Mouse (Mus musculus) kidney, postnatal 0 days (tissue): ENCODE results near the gene Dnajb12. TPM values are rescaled to one million over a fixed set of nuclear protein-coding genes. Genes with fewer than 3 reads are reported as not detected.
A peak's percentile ranks its signal among the peaks of the same experiment; 100 is the strongest.

Source experiments
- ATAC-seq: fragments of 200-750 bp; cut with Nextera tagmentation; replicated peaks from 2 replicates; pipeline ENCODE4 v1.8.0; 2017; ENCODE audit warnings: low read depth, moderate number of reproducible peaks, moderate TSS enrichment, moderate library complexity; ENCODE audit not compliant: low FRiP score
- DNase-seq: peaks from one replicate; pipeline ENCODE4 v3.0.0-alpha.2; 2016; ENCODE audit warnings: low spot score
- H3K27ac ChIP-seq: fragments of 300-500 bp; sonication (generic); 2 replicates; pipeline ENCODE4 v1.5.1; 2014; ENCODE audit warnings: mild to moderate bottlenecking
- H3K27me3 ChIP-seq: fragments of 300-500 bp; sonication (generic); 2 replicates; pipeline ENCODE4 v1.6.1; 2014; ENCODE audit warnings: low read length, mixed read lengths; ENCODE audit not compliant: insufficient read depth
- H3K36me3 ChIP-seq: fragments of 300-500 bp; sonication (generic); 2 replicates; pipeline ENCODE4 v1.6.1; 2014; ENCODE audit warnings: low read length, mixed read lengths; ENCODE audit not compliant: insufficient read depth
- H3K4me1 ChIP-seq: fragments of 300-500 bp; sonication (generic); replicated peaks from 2 replicates; pipeline ENCODE4 v1.6.1; 2014; ENCODE audit warnings: antibody characterized with exemption, low read length, mixed read lengths; ENCODE audit not compliant: insufficient read depth
- H3K4me2 ChIP-seq: fragments of 300-500 bp; sonication (generic); 2 replicates; pipeline ENCODE4 v1.6.1; 2014; ENCODE audit warnings: mild to moderate bottlenecking, low read length, moderate library complexity, mixed read lengths
- H3K4me3 ChIP-seq: fragments of 300-500 bp; sonication (generic); replicated peaks from 2 replicates; pipeline ENCODE4 v1.5.1; 2014; ENCODE audit warnings: low read depth, low read length
- H3K9ac ChIP-seq: fragments of 300-500 bp; sonication (generic); 2 replicates; pipeline ENCODE4 v1.6.1; 2014; ENCODE audit warnings: low read depth, low read length
- H3K9me3 ChIP-seq: fragments of 300-500 bp; sonication (generic); replicated peaks from 2 replicates; pipeline ENCODE4 v1.6.1; 2016; ENCODE audit warnings: low read length, inconsistent platforms, mixed read lengths
- CTCF ChIP-seq: IDR thresholded peaks from 2 replicates; pipeline ENCODE4 v1.5.1; 2016; ENCODE audit warnings: antibody characterized with exemption, low read depth, mild to moderate bottlenecking, moderate library complexity
- WGBS: fragments of 180-500 bp; shearing (Covaris S2); extraction: QIAGEN DNeasy Blood & Tissue Kit; methylation state at CpG from one replicate; pipeline ENCODE4 v1.1.7; 2014; 5-methylcytosine and 5-hydroxymethylcytosine counted together
- polyA plus RNA-seq: library from polyadenylated mRNA; unstranded; fragments of >200 nt; fragmentation: Nextera tagmentation; extraction: Ambion mirVana; gene quantifications from 2 replicates; pipeline ENCODE4 v1.2.1, GENCODE M21; 2015

Gene Dnajb12
- polyA plus RNA-seq, 1 experiment from 2014 or later = 27.9 TPM

GRCm38 (mm10) chr10:59877421-59878117 is 1.8 kb upstream of the Dnajb12 start:
- ATAC-seq (no peak), DNase-seq (no peak)
- Histone ChIP-seq H3K4me1 (peaks cover 13% of the 10 kb centered on the region), H3K9me3 (no peaks in the 10 kb centered on the region), H3K27ac (no peak overlapping the region), H3K36me3 (no peaks in the 10 kb centered on the region), H3K27me3 (no peaks in the 10 kb centered on the region), H3K9ac (no peak overlapping the region), H3K4me2 (no peak overlapping the region), H3K4me3 (no peak overlapping the region)
- 71% methylated on average over 15 of the region's 15 CpGs for WGBS
- no peak for TF ChIP-seq CTCF

GRCm38 (mm10) chr10:59878823-59879222 is 533 bp upstream of the Dnajb12 start:
- H3K4me1 ChIP-seq = peaks cover 13% of the 10 kb centered on the region
- DNase-seq (peak; percentile 89), ATAC-seq (no peak)
- H3K36me3 ChIP-seq = no peaks in the 10 kb centered on the region
- H3K4me2 ChIP-seq = peak overlapping the region; percentile 89
- 10% methylated on average over 5 of the region's 5 CpGs for WGBS
- no peaks in the 10 kb centered on the region for H3K27me3 ChIP-seq
- H3K9me3 ChIP-seq = no peaks in the 10 kb centered on the region
- H3K4me3 ChIP-seq = peak overlapping the region; percentile 92
- H3K9ac ChIP-seq = peak overlapping the region; percentile 97; the same call in 1 of the 2 replicates
- no peak for TF ChIP-seq CTCF
- peak overlapping the region; percentile 100 for H3K27ac ChIP-seq

GRCm38 (mm10) chr10:59880029-59880386 is 652 bp downstream of the Dnajb12 start:
- Histone ChIP-seq H3K4me2 (peak overlapping the region; percentile 89), H3K9me3 (no peaks in the 10 kb centered on the region), H3K9ac (peak overlapping the region; percentile 97), H3K36me3 (no peaks in the 10 kb centered on the region), H3K4me1 (peaks cover 13% of the 10 kb centered on the region), H3K27me3 (no peaks in the 10 kb centered on the region), H3K4me3 (peak overlapping the region; percentile 92), H3K27ac (peak overlapping the region; percentile 100)
- WGBS = under 1% methylated on average over 13 of the region's 13 CpGs
- DNase-seq (peak; percentile 84), ATAC-seq (peak; percentile 40)
- no peak for TF ChIP-seq CTCF

DNA sequence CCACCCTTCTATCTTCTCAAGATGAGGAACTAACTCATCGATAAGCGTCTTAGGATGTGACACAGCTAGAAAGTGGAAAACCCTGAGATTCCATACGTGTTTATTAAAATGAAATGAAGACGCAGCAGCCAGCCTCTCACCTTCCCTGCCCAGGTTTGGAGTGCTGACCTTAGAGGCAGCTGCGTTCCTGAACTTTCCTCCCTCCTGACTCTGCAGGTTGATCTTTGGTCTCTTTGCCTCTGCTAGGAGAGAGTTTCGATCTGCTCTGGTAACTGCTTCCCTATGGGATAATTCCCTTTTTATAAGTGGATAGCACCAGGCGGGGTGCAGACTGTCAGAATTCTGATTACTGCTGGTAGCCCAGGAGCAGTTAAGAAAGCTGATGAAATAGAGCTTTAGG is 1.5 kb downstream of the Dnajb12 start:
- ATAC-seq (no peak), DNase-seq (no peak)
- H3K4me3 ChIP-seq = peak overlapping the region; percentile 92
- 0 out of 2 replicates have a peak, but pooled peaks cover 4% of the 10 kb centered on the region for H3K36me3 ChIP-seq
- TF ChIP-seq CTCF = no peak
- H3K27me3 ChIP-seq = no peaks in the 10 kb centered on the region
- no peaks in the 10 kb centered on the region for H3K9me3 ChIP-seq
- H3K9ac ChIP-seq = peak overlapping the region; percentile 97; the same call in 1 of the 2 replicates
- H3K27ac ChIP-seq = 0 out of 2 replicates have a peak overlapping the region, but pooled peaks have one; percentile 100
- 85% methylated on average over 7 of the region's 7 CpGs for WGBS
- peaks cover 13% of the 10 kb centered on the region for H3K4me1 ChIP-seq
- peak overlapping the region; percentile 89 for H3K4me2 ChIP-seq

DNA sequence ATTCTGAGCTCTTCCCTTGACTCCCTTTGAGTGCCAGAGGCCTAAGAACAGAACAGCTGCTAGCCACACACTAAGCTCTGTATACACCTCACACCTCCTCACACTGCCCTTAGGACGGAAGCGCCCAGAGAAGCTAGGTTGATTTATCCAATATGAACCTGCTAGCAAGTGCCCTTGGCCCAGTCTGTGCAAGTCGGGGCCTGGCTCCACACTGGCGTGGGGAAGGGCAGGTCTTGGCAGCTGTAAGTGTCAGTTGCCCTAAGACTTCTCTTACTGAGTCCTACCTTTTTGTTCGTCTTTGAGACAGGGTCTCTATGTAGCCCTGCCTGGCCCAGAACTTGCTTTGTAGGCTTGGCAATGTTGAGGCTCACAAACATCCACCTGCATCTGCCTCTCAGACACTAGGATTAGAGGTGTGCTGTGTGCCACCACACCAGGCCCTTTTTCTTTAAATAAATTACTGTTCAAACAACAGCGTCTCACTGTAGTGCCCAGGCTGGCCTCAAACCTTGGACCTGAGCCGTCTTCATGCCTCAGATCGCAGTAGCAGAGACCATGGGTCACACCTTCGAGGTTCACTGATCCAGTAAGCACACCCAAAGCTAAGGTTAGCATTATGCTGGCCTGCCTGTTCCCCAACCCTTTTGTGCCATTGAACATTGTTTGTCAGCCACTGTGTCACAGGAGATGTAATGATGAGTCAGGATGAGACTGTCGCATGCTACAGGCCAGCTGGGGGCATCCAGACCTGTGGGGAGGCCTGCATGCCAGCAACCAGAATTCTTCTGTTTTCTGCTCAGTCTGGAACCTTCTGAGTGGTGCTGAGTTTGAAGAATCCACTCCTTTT is 5.2 kb downstream of the Dnajb12 start:
- 0 out of 2 replicates have a peak, but pooled peaks have one; percentile 4 for ATAC-seq
- Histone ChIP-seq H3K4me3 (no peak overlapping the region), H3K36me3 (0 out of 2 replicates have a peak, but pooled peaks cover 4% of the 10 kb centered on the region), H3K9me3 (no peaks in the 10 kb centered on the region), H3K27me3 (no peaks in the 10 kb centered on the region), H3K4me1 (peaks cover 10% of the 10 kb centered on the region), H3K4me2 (no peak overlapping the region), H3K27ac (peak overlapping the region; percentile 0; the same call in 1 of the 2 replicates), H3K9ac (no peak overlapping the region)
- WGBS = 83% methylated on average over 10 of the region's 10 CpGs
- no peak for DNase-seq
- no peak for TF ChIP-seq CTCF
